Mouse (Mus musculus) olfactory bulb, adult 2 months (tissue): ENCODE results near the gene 4921539E11Rik.

ENCODE experiments used
- CTCF ChIP-seq: fragments of 200-500 bp; IDR thresholded peaks from 2 replicates; pipeline ENCODE4 v1.5.1; 2012; ENCODE audit warnings: low read depth, mild to moderate bottlenecking, low read length, moderate library complexity; ENCODE audit not compliant: insufficient read depth
- POLR2A ChIP-seq: fragments of 200-500 bp; IDR thresholded peaks from 2 replicates; pipeline ENCODE4 v1.6.1; 2012; ENCODE audit warnings: mild to moderate bottlenecking, low read depth, low read length, moderate library complexity; ENCODE audit not compliant: insufficient read depth

DNA sequence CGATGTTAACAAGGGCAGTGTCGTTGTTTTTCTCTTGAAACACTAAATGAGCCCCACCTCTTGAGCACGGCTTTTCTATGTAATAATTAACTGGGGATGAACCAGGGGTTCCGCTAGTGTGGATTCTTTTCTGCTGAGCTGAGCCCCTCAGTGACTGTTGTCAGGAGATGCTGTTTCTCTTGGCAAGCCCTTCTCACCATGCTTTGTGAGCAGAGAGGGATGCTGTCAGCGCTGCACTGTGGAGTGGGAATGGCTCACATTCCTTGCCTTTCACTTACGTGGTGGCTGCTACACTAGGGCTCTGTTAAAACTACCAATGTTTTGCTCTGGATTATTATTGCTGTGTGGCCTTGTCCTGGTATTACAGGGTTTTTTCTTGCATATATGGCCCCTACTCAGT, 38.7 kb upstream of the 4921539E11Rik start:
- TF ChIP-seq CTCF = no peak
- no peak for TF ChIP-seq POLR2A
